Mouse (Mus musculus) liver, postnatal 0 days (tissue): ENCODE results near the gene Otx1. TPM values are rescaled to one million over a fixed set of nuclear protein-coding genes. Genes with fewer than 3 reads are reported as not detected.

ENCODE experiments used
- ATAC-seq: fragments of 200-750 bp; cut with Nextera tagmentation; 2 replicates; pipeline ENCODE4 v1.8.0; 2017; ENCODE audit warnings: mild to moderate bottlenecking, moderate library complexity
- DNase-seq: peaks from one replicate; pipeline ENCODE4 v3.0.0-alpha.2; 2016
- H3K27ac ChIP-seq: fragments of 300-500 bp; sonication (generic); 2 replicates; pipeline ENCODE4 v1.5.1; 2014; ENCODE audit warnings: antibody characterized with exemption, moderate library complexity, mild to moderate bottlenecking, low read depth
- H3K27me3 ChIP-seq: fragments of 300-500 bp; sonication (generic); 2 replicates; pipeline ENCODE4 v1.6.1; 2014; ENCODE audit warnings: low read length, control low read depth, mixed read lengths; ENCODE audit not compliant: insufficient read depth
- H3K36me3 ChIP-seq: fragments of 300-500 bp; sonication (generic); replicated peaks from 2 replicates; pipeline ENCODE4 v1.6.1; 2014; ENCODE audit warnings: mild to moderate bottlenecking, control low read depth, low read length, moderate library complexity, mixed read lengths; ENCODE audit not compliant: insufficient read depth
- H3K4me1 ChIP-seq: fragments of 300-500 bp; sonication (generic); 2 replicates; pipeline ENCODE4 v1.6.1; 2014; ENCODE audit warnings: antibody characterized with exemption, mild to moderate bottlenecking, control low read depth; ENCODE audit not compliant: insufficient read depth
- H3K4me2 ChIP-seq: fragments of 300-500 bp; sonication (generic); 2 replicates; pipeline ENCODE4 v1.6.1; 2014; ENCODE audit warnings: low read depth, mild to moderate bottlenecking, low read length, moderate library complexity, mixed read lengths
- H3K4me3 ChIP-seq: fragments of 300-500 bp; sonication (generic); 2 replicates; pipeline ENCODE4 v1.5.1; 2014; ENCODE audit warnings: low read depth, low read length
- H3K9ac ChIP-seq: fragments of 300-500 bp; sonication (generic); replicated peaks from 2 replicates; pipeline ENCODE4 v1.6.1; 2014; ENCODE audit warnings: mild to moderate bottlenecking, moderate library complexity
- H3K9me3 ChIP-seq: fragments of 300-500 bp; sonication (generic); 2 replicates; pipeline ENCODE4 v1.6.1; 2016; ENCODE audit warnings: mild to moderate bottlenecking, control low read depth, low read length, mixed read lengths
- CTCF ChIP-seq: sonication (generic); IDR thresholded peaks from 2 replicates; pipeline ENCODE4 v1.5.1; 2016; ENCODE audit warnings: antibody characterized with exemption, low read depth
- EP300 ChIP-seq: IDR thresholded peaks from 2 replicates; pipeline ENCODE4 v1.6.1; 2016; ENCODE audit warnings: antibody characterized with exemption, low read depth, mild to moderate bottlenecking
- WGBS: fragments of 180-500 bp; shearing (Covaris S2); extraction: QIAGEN DNeasy Blood & Tissue Kit; methylation state at CpG from one replicate; pipeline ENCODE4 v1.1.7; 2014; ENCODE audit not compliant: insufficient replicate concordance; 5-methylcytosine and 5-hydroxymethylcytosine counted together
- polyA plus RNA-seq: library from polyadenylated mRNA; unstranded; fragments of >200 nt; fragmentation: Nextera tagmentation; extraction: Ambion mirVana; gene quantifications from 2 replicates; pipeline ENCODE4 v1.2.1, GENCODE M21; 2015

Gene Otx1
- not detected in 2 replicates for polyA plus RNA-seq

DNA sequence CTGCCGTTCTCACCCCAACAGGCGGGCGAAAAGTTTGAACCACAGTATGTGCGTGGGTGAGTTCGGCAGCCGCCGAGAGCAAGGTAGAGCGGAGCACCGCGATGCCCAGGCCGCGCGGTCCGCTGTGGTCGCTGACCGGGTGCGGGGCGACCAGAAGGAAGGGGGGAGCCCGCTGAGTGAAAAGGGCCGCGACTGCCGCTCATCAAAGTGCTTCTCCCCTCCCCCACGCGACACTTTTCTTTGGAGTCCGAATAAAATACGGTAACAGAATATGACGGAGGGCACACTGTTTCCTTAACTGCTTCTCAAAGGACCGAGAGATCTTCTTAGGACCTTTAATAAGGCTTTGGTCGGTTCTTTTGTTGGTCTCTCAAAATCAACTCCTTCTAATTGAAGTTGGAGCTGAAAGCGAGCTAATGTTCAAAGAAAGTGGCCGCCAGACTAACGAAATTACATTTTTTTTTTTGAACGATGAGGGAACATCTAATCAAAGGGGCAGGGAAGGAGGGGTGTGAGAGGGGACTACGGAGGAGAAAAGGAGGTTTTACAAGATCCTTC is at the start of gene Otx1:
Gene Otx1 (minus strand): TSS at position 115 of the 558 bp plus-strand sequence.
- 1% methylated on average over 34 of the region's 34 CpGs for WGBS
- Histone ChIP-seq H3K27me3 (peaks cover 99% of the 10 kb centered on the region), H3K4me3 (peak within 1 kb of the TSS; percentile 54), H3K36me3 (no peaks in the 10 kb centered on the region), H3K4me2 (peak within 1 kb of the TSS; percentile 82), H3K27ac (no peak within 1 kb of the TSS), H3K4me1 (peaks cover 21% of the 10 kb centered on the region), H3K9ac (no peak within 1 kb of the TSS), H3K9me3 (no peaks in the 10 kb centered on the region)
- ATAC-seq (no peak), DNase-seq (peak; percentile 22)
- TF ChIP-seq CTCF: no peak

DNA sequence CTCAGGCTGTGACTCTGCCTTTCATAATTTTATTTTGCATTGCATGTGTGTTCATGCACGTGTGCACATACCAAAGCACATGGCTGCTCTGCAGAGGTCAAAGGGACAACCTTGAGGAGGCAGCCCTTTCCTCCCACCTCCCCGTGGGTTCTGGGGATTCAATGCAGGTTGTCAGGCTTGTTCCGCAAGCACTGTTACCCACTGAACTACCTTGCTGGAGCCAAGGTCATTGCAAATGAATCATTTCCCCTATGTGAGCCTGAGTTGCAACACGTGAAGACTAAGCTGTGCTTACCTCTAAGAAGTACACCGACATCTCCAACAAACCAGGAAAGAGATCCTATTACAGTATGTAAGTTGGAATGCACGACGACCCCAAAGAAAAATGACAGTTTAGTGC is 48.2 kb upstream of the Otx1 start:
- no peak overlapping the region for H3K4me2 ChIP-seq
- no peak overlapping the region for H3K27ac ChIP-seq
- ATAC-seq (no peak), DNase-seq (no peak)
- no peaks in the 10 kb centered on the region for H3K27me3 ChIP-seq
- no peaks in the 10 kb centered on the region for H3K4me1 ChIP-seq
- no peaks in the 10 kb centered on the region for H3K9me3 ChIP-seq
- no peak overlapping the region for H3K4me3 ChIP-seq
- H3K36me3 ChIP-seq: no peaks in the 10 kb centered on the region
- H3K9ac ChIP-seq: no peak overlapping the region
- WGBS: 81% methylated on average over 7 of the region's 7 CpGs
- TF ChIP-seq CTCF (no peak), EP300 (no peak)

DNA sequence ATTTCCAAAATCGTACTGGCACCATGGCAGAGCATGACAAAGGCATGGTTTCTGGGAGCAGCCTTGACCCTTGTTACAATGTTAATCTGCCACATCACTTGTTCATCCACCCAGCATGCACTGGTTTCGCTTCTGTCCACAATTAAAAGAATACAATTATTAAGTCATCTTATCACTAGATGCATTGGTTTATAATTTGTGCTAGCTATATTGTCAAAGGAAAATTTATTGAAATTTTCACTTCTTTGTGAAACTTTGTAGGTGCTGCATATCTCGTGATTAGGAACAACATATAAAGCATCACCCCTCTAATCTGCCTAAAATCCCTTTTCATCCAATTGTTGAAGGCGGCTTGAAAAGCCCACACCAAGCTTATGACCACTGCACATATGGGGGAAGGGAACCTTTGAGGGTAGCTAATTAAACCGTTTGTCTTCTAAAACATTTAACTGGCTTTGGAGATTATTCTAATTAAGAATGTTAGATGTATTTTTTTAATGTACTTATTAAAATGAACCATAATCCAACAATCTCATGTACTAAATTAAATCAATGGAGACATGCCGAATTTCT is 37.2 kb upstream of the Otx1 start:
- H3K9ac ChIP-seq: no peak overlapping the region
- WGBS: 78% methylated on average over 6 of the region's 6 CpGs
- no peak overlapping the region for H3K4me2 ChIP-seq
- no peaks in the 10 kb centered on the region for H3K4me1 ChIP-seq
- no peak for TF ChIP-seq CTCF
- no peak for TF ChIP-seq EP300
- 0 out of 2 replicates have a peak, but pooled peaks cover 3% of the 10 kb centered on the region for H3K36me3 ChIP-seq
- H3K9me3 ChIP-seq: no peaks in the 10 kb centered on the region
- H3K27me3 ChIP-seq: no peaks in the 10 kb centered on the region
- DNase-seq: no peak
- H3K4me3 ChIP-seq: no peak overlapping the region
- no peak overlapping the region for H3K27ac ChIP-seq
- ATAC-seq: no peak

DNA sequence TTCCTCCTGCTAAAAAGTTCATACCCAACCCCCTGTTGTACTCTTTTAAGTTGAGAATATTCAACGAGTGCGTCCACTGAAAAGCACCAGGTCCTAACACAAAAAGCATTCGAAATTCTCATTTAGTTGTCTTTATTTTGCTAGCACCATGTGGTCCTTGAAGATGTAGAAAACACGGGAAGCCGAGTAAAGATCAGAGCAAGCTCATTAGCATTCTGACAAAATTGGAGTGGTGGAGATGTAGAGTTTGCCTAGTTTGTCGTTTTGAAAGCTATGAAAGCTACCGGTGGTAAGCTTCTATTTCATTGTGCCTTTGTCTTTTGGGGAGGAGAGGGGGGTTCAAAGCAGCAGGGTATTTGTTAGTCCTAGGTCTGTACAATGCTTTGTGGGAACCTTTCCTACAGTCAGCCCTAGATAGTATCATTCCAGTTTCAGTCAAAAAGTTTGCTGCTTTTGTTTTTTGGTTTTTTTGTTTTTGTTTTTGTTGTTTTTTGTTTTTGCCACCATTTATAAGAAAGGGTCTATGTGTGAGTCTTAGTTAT is 31.9 kb upstream of the Otx1 start:
- Histone ChIP-seq H3K4me1 (no peaks in the 10 kb centered on the region), H3K9me3 (no peaks in the 10 kb centered on the region), H3K36me3 (peaks cover 3% of the 10 kb centered on the region; the same call in 1 of the 2 replicates), H3K4me2 (no peak overlapping the region), H3K27me3 (no peaks in the 10 kb centered on the region), H3K4me3 (no peak overlapping the region), H3K27ac (no peak overlapping the region), H3K9ac (no peak overlapping the region)
- TF ChIP-seq CTCF: no peak
- TF ChIP-seq EP300: no peak
- ATAC-seq: no peak
- no peak for DNase-seq
- WGBS: 68% methylated on average over 7 of the region's 7 CpGs

DNA sequence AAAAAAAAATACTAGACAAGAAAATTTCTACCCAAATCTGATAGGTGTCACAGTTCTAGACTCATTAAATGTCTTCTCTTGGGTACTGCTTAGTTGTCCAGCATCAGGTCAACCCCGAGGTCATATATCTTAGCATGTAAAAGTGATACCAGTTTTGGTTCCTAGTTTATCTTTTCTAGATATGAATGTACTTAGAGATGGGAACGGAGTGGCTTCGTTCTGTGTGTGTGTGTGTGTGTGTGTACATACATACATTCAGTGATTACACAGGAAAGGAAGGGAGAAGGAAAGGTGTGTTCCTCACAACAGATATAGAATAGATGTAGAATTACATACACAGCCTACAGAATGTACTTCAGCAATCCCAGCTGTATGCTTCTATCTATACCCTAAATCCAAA is 30.9 kb upstream of the Otx1 start:
- H3K4me1 ChIP-seq: no peaks in the 10 kb centered on the region
- no peaks in the 10 kb centered on the region for H3K27me3 ChIP-seq
- WGBS: 78% methylated on average over 3 of the region's 3 CpGs
- H3K9me3 ChIP-seq: no peaks in the 10 kb centered on the region
- H3K9ac ChIP-seq: no peak overlapping the region
- H3K36me3 ChIP-seq: peaks cover 3% of the 10 kb centered on the region; the same call in 1 of the 2 replicates
- no peak overlapping the region for H3K4me3 ChIP-seq
- H3K4me2 ChIP-seq: no peak overlapping the region
- TF ChIP-seq EP300 (no peak), CTCF (no peak)
- DNase-seq (no peak), ATAC-seq (no peak)
- no peak overlapping the region for H3K27ac ChIP-seq

DNA sequence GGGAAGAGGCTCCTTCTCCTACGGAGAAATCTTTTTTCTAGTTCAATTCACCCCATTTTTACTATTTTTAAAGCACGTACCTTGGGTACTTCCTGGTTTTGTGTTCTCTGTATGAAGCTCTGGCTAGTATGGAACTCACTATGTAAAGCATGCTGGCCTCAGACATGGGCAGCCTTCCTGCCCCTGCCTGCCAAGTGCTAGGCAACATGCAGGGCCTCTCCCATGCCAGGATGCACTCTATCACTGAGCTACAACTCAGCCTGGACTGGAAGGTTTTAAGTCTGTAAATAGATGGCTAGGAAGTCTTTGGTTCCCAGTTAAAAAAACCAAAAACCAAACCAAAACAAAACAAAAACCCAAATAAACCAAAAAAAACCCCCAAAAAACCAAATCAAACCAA is 17.9 kb upstream of the Otx1 start:
- Histone ChIP-seq H3K4me3 (no peak overlapping the region), H3K4me1 (no peaks in the 10 kb centered on the region), H3K9ac (no peak overlapping the region), H3K4me2 (no peak overlapping the region), H3K9me3 (no peaks in the 10 kb centered on the region), H3K27me3 (no peaks in the 10 kb centered on the region), H3K27ac (no peak overlapping the region), H3K36me3 (no peaks in the 10 kb centered on the region)
- DNase-seq (no peak), ATAC-seq (no peak)
- no peak for TF ChIP-seq CTCF
- no peak for TF ChIP-seq EP300
- WGBS: 79% methylated on average over 2 of the region's 2 CpGs
